Mouse (Mus musculus) G1E-ER4 (cell line): ENCODE measurements around the gene Ermp1. TPM values are rescaled to one million over a fixed set of nuclear protein-coding genes. Genes with fewer than 3 reads are reported as not detected.

Experiments
- GATA1 ChIP-seq: IDR thresholded peaks from one replicate; pipeline ENCODE4 v1.8.0; 2012; ENCODE audit warnings: low read length, inconsistent platforms
- polyA plus RNA-seq: library from polyadenylated mRNA; stranded (reverse); fragments of >175 nt; gene quantifications from 2 replicates; pipeline ENCODE4 v1.2.3, GENCODE M21; 2012

Gene Ermp1
- polyA plus RNA-seq, 1 experiment = 20.0 TPM

DNA sequence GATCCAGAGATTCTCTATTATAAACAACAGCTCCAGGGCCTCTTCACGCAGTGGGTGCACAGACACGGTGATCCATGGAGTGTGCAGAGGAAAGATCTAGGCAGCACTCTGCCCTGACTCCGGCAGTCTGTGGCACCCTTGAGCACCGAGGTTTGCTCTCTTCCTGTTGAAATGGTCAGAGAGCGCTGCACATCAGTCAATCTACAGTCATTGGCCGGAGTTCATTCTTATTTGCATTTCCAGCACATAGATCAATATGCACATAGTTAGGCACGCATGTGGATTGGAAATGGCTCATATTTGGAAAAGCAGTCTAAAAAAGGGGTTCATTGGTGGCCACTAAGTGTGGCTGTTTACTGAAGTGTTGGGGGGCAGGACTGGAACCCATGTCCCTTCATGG, 19.9 kb upstream of the Ermp1 start:
- no peak for TF ChIP-seq GATA1

DNA sequence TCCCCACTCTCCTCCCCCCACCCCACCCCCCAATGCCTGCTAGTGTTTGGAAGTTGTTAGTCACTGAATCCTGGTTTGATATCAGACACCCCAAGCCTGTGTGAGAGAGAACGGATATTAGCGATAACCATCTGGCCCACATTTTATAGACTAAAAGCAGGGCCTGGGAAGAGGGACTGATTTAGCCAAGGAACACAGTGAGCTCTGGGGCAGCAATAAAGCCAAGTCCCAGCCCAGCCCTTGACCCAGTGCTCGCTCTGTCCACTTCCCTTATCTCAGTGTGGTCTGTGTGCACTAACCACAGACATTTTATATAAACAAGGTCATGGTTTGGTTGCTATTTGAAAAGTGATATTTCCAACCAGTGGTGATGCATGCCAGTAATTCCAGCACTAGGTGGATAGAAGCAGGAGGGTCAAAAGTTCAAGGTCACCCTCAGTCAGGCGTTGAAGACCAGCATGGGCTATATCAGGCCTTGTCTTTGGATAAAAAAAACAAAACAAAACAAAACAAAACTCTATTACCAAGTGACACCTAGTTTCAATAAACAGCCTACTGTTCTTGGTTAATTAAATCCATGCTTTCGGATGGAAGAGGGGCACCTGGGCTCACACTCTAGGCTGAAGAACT, 18.9 kb upstream of the Ermp1 start:
- TF ChIP-seq GATA1 = peak; percentile 9

DNA sequence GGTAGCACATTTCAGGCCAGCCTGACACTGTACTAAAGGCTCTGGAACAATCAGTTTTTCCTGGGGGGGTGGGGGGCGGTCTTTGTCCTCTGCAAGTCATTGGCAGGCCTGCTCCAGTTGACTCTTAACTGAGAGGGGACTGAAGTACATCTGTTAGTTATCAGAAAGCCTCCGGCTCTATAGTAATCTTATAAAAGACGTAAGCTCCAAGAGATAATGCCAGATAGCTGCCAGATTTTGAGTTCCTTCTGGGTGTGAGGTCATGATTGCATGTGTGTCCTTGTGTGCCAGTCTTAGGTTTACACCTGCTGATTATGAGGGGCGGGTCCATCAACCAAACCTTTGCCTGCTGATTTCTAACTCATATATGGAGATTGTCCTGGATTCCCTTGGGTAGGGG, 17.9 kb upstream of the Ermp1 start:
- no peak for TF ChIP-seq GATA1

DNA sequence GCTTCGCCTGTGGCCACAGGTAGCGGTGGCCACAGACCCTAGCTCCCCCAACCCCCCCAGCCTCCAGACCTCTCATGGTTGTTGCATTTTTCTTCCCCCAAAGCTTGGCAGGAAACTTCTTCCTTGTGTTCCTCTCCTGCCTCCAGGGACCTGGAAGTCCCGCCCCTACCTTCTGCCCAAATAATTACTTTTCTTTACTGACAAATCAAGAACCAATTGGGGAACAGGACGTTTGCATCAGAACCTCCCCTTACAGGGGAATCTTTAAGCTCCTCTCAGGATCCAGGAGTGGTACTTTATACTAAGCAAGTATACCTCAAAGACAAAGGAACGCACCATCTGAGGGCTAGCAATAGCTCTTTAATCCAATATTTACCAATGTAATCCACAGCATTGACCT, 16.7 kb upstream of the Ermp1 start:
- no peak for TF ChIP-seq GATA1

DNA sequence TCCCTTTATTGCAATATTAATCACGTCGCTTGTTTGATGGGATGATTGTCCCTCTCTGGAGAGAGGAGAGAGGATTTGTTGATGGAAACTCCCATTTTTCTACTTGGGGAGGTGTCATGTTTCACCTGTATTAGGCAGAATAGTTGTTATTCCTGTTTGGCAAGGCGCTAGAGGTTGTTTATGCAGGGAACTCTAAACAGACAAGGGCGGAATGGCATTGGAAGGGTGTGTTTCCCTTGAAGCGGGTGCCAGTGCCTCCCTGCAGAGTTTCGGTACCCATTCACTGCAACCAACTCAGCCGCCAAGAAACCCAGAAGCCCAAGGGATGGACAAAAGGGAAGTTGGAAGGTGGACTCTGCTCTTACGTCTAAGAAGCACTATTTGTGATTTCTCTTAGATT, 15.6 kb upstream of the Ermp1 start:
- TF ChIP-seq GATA1 = no peak

DNA sequence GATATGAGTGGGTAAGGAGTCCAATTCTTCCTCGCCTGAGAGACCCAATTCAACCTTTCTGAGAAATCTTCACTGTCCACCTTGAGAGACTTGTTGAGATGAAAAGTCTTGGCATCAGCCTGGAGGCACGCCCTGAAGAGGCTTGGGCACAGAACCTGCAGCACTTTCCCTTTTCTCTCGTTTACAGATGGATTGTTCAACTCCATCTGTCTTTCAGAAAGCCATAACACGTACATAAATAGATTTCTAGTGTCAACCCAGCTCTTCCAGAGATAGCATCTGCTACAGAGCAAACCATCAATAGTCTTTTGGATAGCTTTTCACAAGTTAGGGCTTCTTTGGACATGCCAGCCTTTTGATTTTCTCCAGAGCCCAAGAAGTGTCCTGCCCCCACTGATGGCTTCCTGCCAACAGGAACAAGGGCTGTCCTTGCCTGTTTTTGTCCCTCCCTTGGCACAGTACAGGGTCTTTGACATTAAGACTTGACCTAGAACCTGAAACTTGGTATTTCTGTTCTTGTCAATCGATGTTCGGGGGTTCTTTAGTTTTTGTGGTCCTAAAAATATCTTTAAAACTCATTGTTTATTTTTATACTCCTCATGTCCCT, 13.9 kb upstream of the Ermp1 start:
- no peak for TF ChIP-seq GATA1

DNA sequence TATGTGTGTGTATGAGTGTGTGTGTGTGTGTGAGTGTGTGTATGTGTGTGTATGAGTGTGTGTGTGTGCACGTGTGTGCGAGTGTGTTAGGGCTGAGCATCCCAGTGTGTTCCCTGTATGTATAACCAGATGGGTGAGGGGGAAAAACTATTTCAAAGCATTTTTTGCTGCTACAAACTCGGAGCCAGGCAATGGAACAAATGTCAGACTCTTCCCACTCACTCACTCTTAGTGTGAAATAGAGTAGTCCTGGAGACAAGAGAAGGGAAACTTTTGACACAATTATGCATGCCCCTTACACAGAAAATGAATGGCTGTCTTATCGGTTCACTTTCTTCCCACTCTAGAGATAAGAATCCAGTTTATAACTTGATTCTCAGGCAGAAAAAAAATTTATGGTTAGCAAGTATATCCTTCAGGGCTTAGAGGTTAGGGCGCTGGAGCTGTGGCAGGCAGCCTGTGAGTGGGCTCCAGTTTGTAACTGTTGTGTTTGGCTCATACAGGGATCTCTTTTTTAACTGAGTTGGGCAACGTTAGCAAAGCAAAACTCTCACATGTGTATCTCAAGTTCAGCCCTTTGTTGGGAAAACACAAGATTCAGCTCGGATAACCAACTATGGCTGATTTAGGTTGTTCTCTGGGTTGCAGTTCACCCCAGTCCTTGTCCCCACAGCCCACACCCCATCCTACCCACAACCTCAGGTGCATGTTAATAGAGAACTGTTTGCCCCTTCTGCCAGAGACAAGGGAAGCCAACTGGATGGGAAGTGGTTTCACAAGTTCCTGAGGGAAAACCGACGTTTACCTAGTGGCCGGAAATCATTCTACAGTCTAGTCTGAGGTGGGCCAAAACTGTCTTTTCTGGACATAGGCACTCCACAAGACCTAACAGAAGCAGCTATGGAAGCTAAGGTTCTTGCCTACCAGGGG, 12.9 kb upstream of the Ermp1 start:
- TF ChIP-seq GATA1 = no peak

DNA sequence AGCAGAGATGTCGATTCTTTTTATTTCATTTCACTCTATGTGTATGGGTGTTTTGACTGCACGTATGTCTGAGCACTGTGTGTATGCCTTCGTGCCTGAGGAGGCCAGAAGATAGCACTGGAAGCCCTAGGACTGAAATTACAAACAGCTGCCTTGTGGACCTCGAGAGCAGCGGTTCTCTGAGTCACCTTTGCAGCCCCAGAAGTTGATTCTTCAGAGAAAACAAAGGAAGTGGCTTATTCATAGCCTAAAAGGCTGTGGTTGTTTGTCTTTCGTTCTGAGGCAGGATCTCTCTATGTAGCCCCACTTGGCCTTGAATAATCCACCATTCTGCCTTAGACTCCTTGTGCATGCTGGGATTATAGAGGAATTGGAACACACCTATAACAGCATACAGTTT, 11.5 kb upstream of the Ermp1 start:
- no peak for TF ChIP-seq GATA1

DNA sequence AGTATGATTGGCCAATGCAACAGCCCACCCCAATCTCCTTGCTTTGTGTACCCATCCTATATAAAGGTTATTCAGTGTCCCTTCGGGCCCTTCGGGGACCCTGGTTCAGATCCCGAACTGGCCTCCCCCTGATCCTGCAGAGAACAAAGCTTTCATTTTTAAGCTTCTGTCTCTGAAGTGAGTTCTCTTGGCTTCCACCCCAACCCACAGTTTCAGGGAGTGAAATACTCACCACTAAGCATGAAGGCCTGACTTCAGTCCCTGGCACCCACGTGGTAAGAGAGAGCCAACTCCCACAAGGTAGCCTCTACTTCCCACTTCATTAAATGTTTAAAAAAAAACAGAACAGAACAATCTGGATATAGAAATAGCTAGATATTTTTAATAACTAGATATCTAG, 10.6 kb upstream of the Ermp1 start:
- TF ChIP-seq GATA1 = no peak

DNA sequence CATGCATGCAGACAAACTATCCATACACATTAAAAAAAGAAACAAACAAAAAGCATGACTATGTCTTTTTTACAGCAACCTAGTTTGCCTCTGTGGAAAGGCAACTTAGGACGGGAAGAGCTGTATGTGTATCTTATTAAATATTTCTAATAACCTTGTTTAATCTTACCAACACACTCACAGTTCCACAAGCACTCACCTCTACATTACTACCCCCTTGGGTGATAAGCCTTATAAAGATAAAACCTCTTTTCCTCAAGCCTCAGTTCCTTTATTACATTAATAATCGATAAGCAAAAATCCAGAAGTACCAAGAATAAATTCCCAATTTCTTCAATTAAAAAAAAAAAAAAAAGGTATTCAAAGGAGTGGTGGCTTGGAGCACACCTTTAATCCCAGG, 9.3 kb upstream of the Ermp1 start:
- TF ChIP-seq GATA1 = no peak

DNA sequence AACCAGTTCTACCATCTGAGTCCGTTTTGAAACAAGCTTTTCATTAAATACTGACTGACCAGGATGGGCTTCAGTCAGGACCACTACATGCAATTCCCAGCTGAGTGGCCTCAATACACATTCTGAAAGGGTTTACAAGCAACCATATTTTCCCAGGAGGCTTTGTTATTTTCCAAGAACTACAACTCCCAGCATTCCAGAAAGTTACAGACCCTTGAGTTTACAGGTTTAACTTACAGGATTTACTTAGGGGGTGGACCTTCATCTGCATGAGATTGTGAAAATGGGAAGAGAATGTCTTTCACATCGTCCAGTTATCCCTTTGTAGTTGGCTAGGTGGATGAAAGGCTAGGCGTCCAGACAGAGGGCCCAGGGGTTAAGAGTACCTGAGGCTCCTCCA, 8.8 kb upstream of the Ermp1 start:
- TF ChIP-seq GATA1 = no peak

DNA sequence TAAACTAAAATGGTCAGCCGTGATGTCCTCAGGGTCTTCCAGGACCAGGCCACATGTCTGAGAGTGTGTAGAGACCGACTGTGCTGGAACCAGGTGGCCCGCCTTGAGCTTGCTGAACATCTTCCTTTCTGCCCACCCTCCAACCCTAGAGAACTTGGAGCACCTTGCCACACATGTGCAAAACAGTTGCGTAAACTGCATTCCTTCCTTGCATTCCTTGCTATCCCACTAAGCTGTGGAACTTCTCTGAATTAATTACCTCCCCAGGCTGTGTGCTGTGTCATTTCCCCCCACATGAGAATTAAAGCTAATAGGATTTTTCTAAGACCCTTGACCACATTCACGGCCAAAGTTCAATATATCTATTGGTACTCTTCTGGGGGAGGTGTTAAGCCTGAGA, 8.4 kb upstream of the Ermp1 start:
- no peak for TF ChIP-seq GATA1

DNA sequence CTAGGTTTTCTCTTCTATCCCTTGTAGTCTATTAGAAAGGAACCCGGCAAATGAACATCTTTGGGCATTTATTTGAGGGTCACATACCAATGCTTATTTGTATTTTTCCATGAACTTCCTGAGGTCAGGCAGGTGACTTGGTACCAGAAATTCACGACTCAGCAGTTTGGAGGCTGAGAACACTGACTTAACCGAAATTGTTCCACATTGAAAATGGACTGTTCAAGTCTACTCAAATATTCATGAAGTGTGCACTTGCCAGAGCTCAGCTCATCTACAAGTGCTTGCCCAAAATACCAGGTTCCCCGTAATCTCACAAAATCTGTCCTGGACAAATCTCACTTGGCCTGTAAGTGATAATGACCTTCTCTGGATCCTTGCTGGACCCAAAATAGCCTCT, 7.8 kb upstream of the Ermp1 start:
- no peak for TF ChIP-seq GATA1

DNA sequence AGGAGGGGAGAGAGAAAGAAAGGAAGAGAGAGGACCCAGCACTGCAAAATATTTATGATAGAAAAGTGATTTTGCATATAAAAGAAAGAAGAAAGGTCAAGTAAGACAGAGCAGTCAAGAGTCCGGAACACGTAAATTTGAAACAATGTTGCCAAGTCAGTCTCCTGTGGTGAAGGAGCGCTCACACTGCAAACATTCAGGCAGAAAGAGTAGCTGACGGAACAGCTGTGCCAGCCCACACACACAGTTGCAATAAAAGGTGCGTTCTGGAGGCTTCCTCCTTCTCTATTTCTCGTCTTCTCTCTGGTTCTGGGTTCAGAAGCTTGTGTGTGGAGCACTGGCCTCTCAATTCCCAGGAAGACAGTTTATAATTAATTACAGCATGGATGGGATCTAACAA, 6.9 kb upstream of the Ermp1 start:
- no peak for TF ChIP-seq GATA1

DNA sequence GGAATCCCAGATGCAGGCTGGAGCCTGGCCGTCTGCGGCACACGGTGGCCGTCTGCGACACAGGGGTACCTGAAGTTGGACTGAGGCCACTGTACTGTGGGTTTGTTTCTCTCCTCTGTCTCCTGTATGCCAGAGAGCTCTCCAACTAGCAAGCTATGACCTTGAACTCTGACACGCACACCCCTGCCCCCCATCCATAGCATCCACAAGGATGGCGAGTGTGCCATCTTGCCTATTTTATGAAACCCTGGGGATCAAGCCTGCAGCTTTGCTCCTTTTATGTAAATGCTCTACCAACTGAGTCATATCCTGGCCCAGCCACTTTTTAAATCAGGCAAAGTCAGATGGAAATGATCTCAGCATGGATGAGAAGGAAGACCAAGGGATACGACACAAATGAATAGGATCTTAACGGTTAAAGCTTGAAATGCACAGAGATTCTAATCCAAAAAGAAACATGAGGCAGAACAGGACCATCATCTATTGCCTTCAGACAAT, 5.6 kb upstream of the Ermp1 start:
- no peak for TF ChIP-seq GATA1

DNA sequence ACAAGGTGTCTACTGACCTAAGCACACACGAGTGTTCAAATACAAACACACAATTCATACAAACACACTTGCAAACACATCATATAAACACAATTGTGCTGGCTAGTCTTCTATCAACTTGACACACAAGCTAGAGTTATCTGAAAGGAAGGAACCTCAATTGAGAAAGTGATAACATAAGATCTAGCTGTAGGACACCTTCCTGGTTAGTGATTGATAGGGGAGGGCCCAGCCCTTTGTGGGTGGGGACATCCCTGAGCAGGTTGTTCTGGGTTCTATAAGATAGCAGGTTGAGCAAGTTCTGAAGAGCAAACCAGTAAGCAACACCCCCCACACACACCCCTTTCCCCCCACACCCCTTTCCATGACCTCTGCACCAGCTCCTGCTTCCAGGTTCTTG, 1.5 kb upstream of the Ermp1 start:
- TF ChIP-seq GATA1 = no peak

DNA sequence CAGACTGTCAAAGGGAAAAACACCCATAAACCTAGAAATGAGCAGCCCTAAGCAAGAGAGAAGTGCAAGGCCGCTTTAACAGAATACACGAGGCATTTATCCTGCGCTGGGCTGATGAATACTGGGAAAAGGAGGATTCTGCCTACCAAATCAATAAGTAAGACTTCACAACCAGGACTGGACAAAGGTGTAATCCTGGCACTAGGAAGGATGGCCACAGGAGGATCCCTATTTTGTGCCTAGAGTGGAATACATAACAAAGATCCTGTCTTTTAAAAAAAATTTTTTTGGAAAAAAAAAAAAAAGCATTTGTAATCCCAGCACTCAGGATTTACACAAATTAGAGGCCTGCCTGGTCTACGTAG, 317 bp upstream of the Ermp1 start:
- TF ChIP-seq GATA1 = no peak

DNA sequence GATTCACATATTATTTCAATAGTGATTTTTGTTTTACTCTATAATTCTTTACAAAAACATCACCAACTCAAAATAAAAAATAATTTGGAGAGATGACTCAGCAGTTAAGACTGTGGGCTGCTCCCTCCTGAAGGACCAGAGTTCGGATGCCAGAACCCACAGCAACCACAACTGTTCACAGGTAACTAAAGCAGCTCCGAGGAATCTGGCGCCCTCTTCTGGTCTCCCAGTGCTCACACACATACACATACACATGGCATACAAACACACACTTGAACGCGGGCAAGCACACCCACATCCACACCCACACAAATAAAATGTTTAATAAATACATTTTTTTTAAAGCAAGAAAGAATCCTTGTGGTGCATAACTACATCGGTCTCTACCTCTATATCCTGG, 3.5 kb downstream of the Ermp1 start:
- no peak for TF ChIP-seq GATA1
